Mouse (Mus musculus): ENCODE measurements around the gene Tead1. TPM values are rescaled to one million over a fixed set of nuclear protein-coding genes. Genes with fewer than 3 reads are reported as not detected.

Tead1 gene
- total RNA-seq, 2 experiments from 2014 or later: 181 to 186 TPM

DNA sequence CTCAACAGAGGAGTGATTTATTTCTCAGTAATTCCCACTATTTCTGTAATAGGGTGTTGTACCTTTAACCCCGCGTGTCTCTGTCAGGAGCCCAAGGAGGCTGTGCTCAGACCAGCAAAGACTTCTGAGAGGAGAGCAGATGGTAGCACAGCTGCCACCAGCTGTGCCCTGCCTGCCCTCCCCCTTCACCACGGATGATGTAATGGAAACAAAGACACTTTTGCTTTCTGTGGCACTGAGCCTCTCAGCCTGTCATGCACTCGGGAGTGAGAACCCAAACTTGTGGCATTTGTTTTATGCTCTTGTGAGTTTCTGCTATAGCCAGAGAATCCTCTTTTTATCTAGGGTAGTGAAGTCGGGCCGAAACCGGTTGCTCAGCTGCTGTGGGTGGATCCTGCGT lies 81.7 kb downstream of the Tead1 start:
- peak; percentile 67 for DNase-seq (ENCODE audit: low spot score)
- intact Hi-C loops (cut with DNase I): loop anchor here (5.0 kb wide), 1 partner anchor 78 kb away; no protein-coding TSS in a partner anchor

GRCm38 (mm10) chr7:112762870-112763269 lies 83.8 kb downstream of the Tead1 start:
- intact Hi-C loops (cut with DNase I): loop anchor here (5.0 kb wide), 1 partner anchor 81 kb away; no protein-coding TSS in a partner anchor
- DNase-seq (ENCODE audit: low spot score): no peak

DNA sequence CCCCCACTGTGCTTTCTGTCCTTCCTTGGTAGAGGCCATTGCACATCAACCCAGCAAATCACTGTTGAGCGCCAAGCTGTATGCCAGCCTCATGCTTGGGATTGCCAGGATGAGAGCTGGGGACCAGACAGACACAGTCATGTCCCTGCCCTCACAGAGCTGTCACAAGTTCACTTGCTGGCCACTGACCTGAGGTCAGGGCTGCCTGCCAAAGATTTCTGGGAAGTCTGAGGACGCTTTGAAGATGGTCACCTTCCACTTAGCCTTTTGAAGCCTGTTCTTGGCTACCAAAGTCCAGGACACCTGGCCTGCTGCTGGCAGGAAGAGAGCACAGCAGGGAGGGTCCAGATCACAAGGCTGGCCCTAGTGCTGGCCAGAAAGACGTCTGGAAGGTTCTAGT lies 84.4 kb downstream of the Tead1 start:
- DNase-seq (ENCODE audit: low spot score): no peak
- intact Hi-C loops (cut with DNase I): loop anchor here (5.0 kb wide), 1 partner anchor 81 kb away; no protein-coding TSS in a partner anchor

- intact Hi-C loops (cut with DNase I): loop anchor here (5.0 kb wide), 1 partner anchor 83 kb away; no protein-coding TSS in a partner anchor
- no peak for DNase-seq (ENCODE audit: low spot score)
Measured at GRCm38 (mm10) chr7:112764921-112765320, 85.8 kb downstream of the Tead1 start.

GRCm38 (mm10) chr7:112769866-112770265 lies 90.7 kb downstream of the Tead1 start:
- no peak for DNase-seq (ENCODE audit: low spot score)

GRCm38 (mm10) chr7:112771461-112771860 lies 92.3 kb downstream of the Tead1 start:
- intact Hi-C loops (cut with DNase I): loop anchor here (5.0 kb wide), 1 partner anchor 91 kb away; no protein-coding TSS in a partner anchor
- DNase-seq (ENCODE audit: low spot score): no peak

More at GRCm38 (mm10) chr7:112769866-112770265, 90.7 kb downstream of the Tead1 start:
- intact Hi-C loops (cut with DNase I): loop anchor here (5.0 kb wide), 1 partner anchor 92 kb away; no protein-coding TSS in a partner anchor

DNA sequence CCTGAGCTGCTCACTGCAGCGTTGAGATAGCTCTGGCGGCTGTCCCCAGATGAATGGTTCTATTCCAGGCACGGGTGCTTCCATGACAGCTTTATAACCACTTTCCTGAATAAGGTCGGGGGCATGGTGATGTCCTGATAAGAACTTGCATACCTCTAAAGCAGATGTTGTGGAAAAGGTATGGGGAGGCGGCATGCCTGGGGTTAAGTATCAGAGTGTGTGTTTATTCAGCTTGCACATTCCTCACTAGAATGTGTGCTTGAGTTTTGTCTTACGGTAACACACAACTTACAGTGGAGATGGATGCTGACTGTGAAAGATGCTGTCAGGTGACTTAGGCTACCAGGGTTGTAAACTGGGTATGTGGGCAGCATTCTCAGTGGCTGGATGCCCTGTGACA lies 93.7 kb downstream of the Tead1 start:
- DNase-seq (ENCODE audit: low spot score): no peak
- intact Hi-C loops (cut with DNase I): loop anchor here (5.0 kb wide), 1 partner anchor 90 kb away; no protein-coding TSS in a partner anchor

GRCm38 (mm10) chr7:112773601-112774000 lies 94.5 kb downstream of the Tead1 start:
- intact Hi-C loops (cut with DNase I): loop anchor here (5.0 kb wide), 1 partner anchor 89 kb away; no protein-coding TSS in a partner anchor
- DNase-seq (ENCODE audit: low spot score): no peak

- intact Hi-C loops (cut with DNase I): no loop called here
- DNase-seq (ENCODE audit: low spot score): no peak
Measured at GRCm38 (mm10) chr7:112775816-112776215, 96.7 kb downstream of the Tead1 start.

DNA sequence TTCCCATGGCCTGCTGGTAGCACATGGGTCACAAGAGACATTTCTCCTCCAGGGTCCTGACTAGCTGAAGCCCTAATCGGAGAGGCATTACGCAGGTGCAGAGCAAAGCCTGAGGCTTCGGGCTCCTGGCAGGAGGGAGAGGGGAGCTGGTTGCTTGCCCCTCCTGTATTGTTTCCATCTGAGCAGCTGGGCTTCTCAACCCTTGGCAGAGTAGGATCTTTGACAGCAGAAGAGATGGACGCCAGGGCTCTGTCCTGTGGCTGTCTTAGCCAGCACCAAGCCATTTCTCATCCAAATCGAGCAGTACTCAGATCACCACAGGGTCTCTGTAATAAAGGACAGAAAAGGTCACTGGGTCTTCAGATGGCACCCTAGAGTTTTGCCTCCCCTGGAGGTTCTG lies 97.6 kb downstream of the Tead1 start:
- DNase-seq (ENCODE audit: low spot score): no peak
- intact Hi-C loops (cut with DNase I): no loop called here

GRCm38 (mm10) chr7:112779636-112780035 lies 100.5 kb downstream of the Tead1 start:
- intact Hi-C loops (cut with DNase I): no loop called here
- DNase-seq (ENCODE audit: low spot score): no peak

DNA sequence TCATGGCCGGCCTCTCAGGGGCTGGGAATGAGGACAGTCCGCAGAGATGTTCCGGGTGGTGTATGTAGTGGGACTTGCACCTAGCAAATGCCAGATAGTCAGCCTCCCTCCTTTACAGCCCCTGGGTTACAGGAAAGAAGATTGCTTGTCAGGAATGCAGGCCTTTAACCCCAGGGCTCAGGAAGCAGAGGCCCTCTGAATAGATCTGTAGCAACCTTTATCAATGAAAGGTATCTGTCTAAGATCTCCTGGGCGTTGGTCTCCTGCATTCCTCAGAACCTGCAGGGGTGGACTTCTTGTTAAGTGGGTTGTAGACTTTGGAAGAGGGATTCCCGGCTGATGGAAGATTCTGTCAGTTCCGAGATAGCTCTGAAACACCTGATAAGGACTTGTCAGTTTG lies 101.8 kb downstream of the Tead1 start:
- intact Hi-C loops (cut with DNase I): no loop called here
- DNase-seq (ENCODE audit: low spot score): no peak

- intact Hi-C loops (cut with DNase I): no loop called here
- no peak for DNase-seq (ENCODE audit: low spot score)
Measured at GRCm38 (mm10) chr7:112781987-112782386, 102.9 kb downstream of the Tead1 start.

DNA sequence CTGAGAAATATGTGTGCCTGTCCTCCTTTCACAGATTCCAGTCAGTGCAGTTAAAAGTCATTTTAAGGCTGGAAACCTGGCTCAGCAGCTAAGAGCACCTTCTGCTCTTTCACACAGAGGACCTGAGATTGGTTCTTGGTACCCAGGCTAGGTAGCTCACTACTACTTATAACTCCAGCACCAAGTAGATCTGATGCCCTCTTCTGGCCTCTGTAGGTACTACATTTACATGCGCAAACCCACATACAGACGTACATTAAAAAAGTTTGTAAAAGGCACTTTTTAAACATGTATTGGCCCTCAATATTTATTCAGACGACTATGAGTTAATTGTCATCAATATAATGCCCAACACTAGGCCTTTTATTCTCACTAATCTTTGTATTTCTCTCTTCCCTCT lies 105.2 kb downstream of the Tead1 start:
- DNase-seq (ENCODE audit: low spot score): no peak
- intact Hi-C loops (cut with DNase I): no loop called here

GRCm38 (mm10) chr7:112785271-112785670 lies 106.2 kb downstream of the Tead1 start:
- intact Hi-C loops (cut with DNase I): no loop called here
- DNase-seq (ENCODE audit: low spot score): no peak

- intact Hi-C loops (cut with DNase I): no loop called here
- no peak for DNase-seq (ENCODE audit: low spot score)
Measured at GRCm38 (mm10) chr7:112786556-112787225, 107.6 kb downstream of the Tead1 start.

DNA sequence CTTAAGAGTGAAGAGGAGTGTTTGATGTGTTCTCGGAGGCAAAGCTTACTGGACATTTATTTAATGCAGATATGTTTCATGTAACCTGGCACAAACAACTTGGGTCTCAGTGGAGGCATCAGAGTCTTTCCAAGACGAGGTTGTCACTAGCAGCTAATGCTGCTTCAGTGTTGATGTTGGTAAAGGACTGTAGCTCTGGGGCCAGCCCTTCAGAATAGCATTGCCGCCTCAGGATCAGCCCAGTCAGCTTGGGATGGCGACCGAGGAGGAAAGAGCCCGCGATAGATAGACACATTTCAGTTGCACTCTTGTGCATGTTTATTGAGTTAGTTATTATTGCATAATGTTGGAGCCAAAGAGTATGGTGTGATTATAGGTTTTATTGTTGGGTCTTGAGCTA lies 108.2 kb downstream of the Tead1 start:
- intact Hi-C loops (cut with DNase I): no loop called here
- DNase-seq (ENCODE audit: low spot score): no peak

GRCm38 (mm10) chr7:112788321-112788751 lies 109.2 kb downstream of the Tead1 start:
- DNase-seq (ENCODE audit: low spot score): no peak
- intact Hi-C loops (cut with DNase I): no loop called here

- intact Hi-C loops (cut with DNase I): loop anchor here (5.0 kb wide), 1 partner anchor 73 kb away; no protein-coding TSS in a partner anchor
- no peak for DNase-seq (ENCODE audit: low spot score)
Measured at GRCm38 (mm10) chr7:112789693-112790092, 110.6 kb downstream of the Tead1 start.

GRCm38 (mm10) chr7:112790334-112790733 lies 111.2 kb downstream of the Tead1 start:
- DNase-seq (ENCODE audit: low spot score): no peak
- intact Hi-C loops (cut with DNase I): loop anchor here (5.0 kb wide), 1 partner anchor 72 kb away; no protein-coding TSS in a partner anchor

DNA sequence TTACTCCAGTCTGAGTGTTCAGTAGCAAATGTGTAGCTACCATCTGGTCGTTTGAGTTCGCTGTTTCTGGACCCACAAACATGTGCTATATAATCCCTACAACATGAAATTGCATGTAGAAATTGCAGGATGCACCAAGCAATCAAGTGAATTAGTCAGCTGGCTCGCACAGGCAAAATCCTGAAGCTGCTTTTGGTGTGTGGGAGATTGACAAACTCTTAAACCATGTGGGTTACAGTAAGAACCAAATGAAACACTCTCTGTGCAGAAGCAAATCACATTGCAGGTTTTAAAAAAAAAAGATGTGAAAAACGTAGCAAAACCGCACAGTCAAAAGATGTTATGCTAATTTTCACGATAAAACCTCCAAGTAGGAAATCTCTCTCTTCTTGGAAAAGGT lies 113.6 kb downstream of the Tead1 start:
- intact Hi-C loops (cut with DNase I): loop anchor here (5.0 kb wide), 1 partner anchor 70 kb away; no protein-coding TSS in a partner anchor
- no peak for DNase-seq (ENCODE audit: low spot score)
